Mouse (Mus musculus) heart, postnatal 0 days (tissue): ENCODE measurements around the gene Slc22a14.
"Not testable (repeated sequence)": the region's sequence is repeated elsewhere in the genome, so short reads cannot be mapped to it uniquely, and the experiment has no call there.

Experiments
- CTCF ChIP-seq: IDR thresholded peaks from 2 replicates; pipeline ENCODE4 v1.5.1; 2016; ENCODE audit warnings: antibody characterized with exemption, control low read depth, low read depth
- EP300 ChIP-seq: IDR thresholded peaks from 2 replicates; pipeline ENCODE4 v1.6.1; 2016; ENCODE audit warnings: antibody characterized with exemption, low read depth

DNA sequence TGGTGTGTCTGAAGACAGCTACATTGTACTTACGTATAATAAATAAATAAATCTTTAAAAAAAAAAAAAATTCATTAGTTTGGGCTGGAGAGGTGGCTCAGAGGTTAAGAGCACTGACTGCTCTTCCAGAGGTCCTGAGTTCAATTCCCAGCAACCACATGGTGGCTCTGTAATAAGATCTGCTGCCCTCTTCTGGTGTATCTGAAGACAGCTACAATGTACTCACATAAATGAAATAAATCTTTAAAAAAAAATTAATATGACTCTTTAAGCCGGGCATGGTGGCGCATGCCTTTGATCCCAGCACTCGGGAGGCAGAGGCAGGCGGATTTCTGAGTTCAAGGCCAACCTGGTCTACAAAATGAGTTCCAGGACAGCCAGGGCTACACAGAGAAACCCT is 90.5 kb downstream of the Slc22a14 start:
- TF ChIP-seq CTCF, result peak; percentile 6; the same call in 1 of the 2 replicates
- TF ChIP-seq EP300, result not testable (repeated sequence)
